ENCODE assay signal across 31 mouse cellular contexts in the genomic region with DNA sequence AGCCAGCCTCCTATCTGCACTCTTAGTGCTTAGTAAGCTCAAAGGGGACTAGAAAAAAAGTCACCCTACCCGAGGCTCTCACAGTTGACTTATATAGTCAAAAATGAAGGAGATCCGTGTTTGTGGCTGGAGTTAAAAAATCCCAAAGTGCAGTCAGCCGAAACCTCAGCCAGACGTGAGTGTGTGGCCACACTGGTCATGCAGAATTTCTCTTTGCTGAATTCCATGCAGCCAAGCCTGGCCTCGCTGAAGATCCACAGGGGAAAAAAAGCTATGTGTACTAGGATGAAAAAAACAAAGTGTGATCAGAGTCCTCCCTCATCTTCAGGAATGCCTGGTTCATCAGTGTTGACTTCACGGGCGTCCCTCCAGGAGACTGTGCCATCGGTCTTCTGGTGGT.
"Had no signal": no experiment of that assay in that cellular context is flagged by ENCODE, and none has a peak within 500 bp of the region (broad histone marks: within the 10 kb centered on the region; RNA-seq: fewer than 3 reads in every experiment).

No protein-coding gene starts in this region.

- DNase-seq: left cerebral cortex, postnatal 4 days; liver; liver, embryonic 13.5 days; liver, postnatal 0 days; lung, adult 18-20 months; lung, adult 2 months; lung, embryonic 14.5 days; lung, postnatal 10 days; lung, postnatal 14 days; lung, postnatal 36 days; lung, postnatal 4 days; midbrain, embryonic 14.5 days had no signal

- H3K4me2 ChIP-seq: limb, embryonic 12.5 days; limb, embryonic 13.5 days; limb, embryonic 15.5 days; liver, embryonic 11.5 days; liver, embryonic 12.5 days; liver, embryonic 13.5 days; liver, embryonic 15.5 days; lung, embryonic 14.5 days; lung, embryonic 15.5 days; midbrain, embryonic 11.5 days; midbrain, embryonic 12.5 days; midbrain, embryonic 13.5 days; midbrain, embryonic 15.5 days had no signal

- H3K9me3 ChIP-seq: limb, embryonic 10.5 days; limb, embryonic 12.5 days; limb, embryonic 13.5 days; limb, embryonic 15.5 days; liver, embryonic 12.5 days; liver, embryonic 13.5 days; liver, embryonic 15.5 days; lung, embryonic 15.5 days; megakaryocyte, embryonic 14.5 days; midbrain, embryonic 10.5 days; midbrain, embryonic 12.5 days; midbrain, embryonic 13.5 days; midbrain, embryonic 15.5 days had no signal

- H3K27ac ChIP-seq: limb, embryonic 10.5 days; limb, embryonic 12.5 days; limb, embryonic 13.5 days; limb, embryonic 15.5 days; liver, embryonic 12.5 days; liver, embryonic 13.5 days; liver, embryonic 14.5 days; liver, embryonic 15.5 days; lung, embryonic 15.5 days; macrophage; midbrain, embryonic 10.5 days; midbrain, embryonic 12.5 days; midbrain, embryonic 13.5 days; midbrain, embryonic 15.5 days had no signal

- H3K4me3 ChIP-seq: limb, embryonic 10.5 days; limb, embryonic 12.5 days; limb, embryonic 13.5 days; limb, embryonic 15.5 days; liver, embryonic 12.5 days; liver, embryonic 13.5 days; liver, embryonic 15.5 days; lung, embryonic 15.5 days; megakaryocyte, embryonic 14.5 days; midbrain, embryonic 10.5 days; midbrain, embryonic 12.5 days; midbrain, embryonic 13.5 days; midbrain, embryonic 15.5 days; myocyte had no signal

- H3K9ac ChIP-seq: limb, embryonic 12.5 days; limb, embryonic 13.5 days; limb, embryonic 15.5 days; liver, embryonic 12.5 days; liver, embryonic 13.5 days; liver, embryonic 14.5 days; liver, embryonic 15.5 days; liver, postnatal 0 days; lung, embryonic 14.5 days; lung, embryonic 15.5 days; midbrain, embryonic 12.5 days; midbrain, embryonic 13.5 days; midbrain, embryonic 15.5 days had no signal

- H3K27me3 ChIP-seq: limb, embryonic 12.5 days; limb, embryonic 13.5 days; limb, embryonic 15.5 days; liver, embryonic 12.5 days; liver, embryonic 13.5 days; liver, embryonic 15.5 days; lung, embryonic 15.5 days; midbrain, embryonic 12.5 days; midbrain, embryonic 13.5 days; midbrain, embryonic 15.5 days had no signal

- ATAC-seq: liver, embryonic 12.5 days; liver, postnatal 0 days; lung, postnatal 0 days; midbrain, embryonic 13.5 days; midbrain, embryonic 15.5 days; midbrain, embryonic 16.5 days had no signal

- H3K36me3 ChIP-seq: limb, embryonic 10.5 days; limb, embryonic 12.5 days; limb, embryonic 13.5 days; limb, embryonic 15.5 days; liver, embryonic 12.5 days; liver, embryonic 13.5 days; liver, embryonic 15.5 days; lung, embryonic 15.5 days; midbrain, embryonic 10.5 days; midbrain, embryonic 12.5 days; midbrain, embryonic 13.5 days; midbrain, embryonic 15.5 days had no signal

- H3K4me1 ChIP-seq: limb, embryonic 10.5 days; limb, embryonic 13.5 days; limb, embryonic 15.5 days; liver, embryonic 12.5 days; liver, embryonic 13.5 days; liver, embryonic 15.5 days; lung, embryonic 15.5 days; midbrain, embryonic 15.5 days had no signal
